Mouse (Mus musculus) cerebellum, adult 11-12 months (tissue): ENCODE data around the gene Ccdc159.

Experiments used
- DNase-seq: peaks from one replicate; pipeline ENCODE4 v3.0.0; 2022

The Ccdc159 gene

GRCm38 (mm10) chr9:21962010-21962409 is 34.7 kb downstream of the Ccdc159 start:
- DNase-seq, result no peak

- DNase-seq, result peak; percentile 77
These were observed 35.3 kb downstream of the Ccdc159 start for GRCm38 (mm10) chr9:21962416-21963059.

DNA sequence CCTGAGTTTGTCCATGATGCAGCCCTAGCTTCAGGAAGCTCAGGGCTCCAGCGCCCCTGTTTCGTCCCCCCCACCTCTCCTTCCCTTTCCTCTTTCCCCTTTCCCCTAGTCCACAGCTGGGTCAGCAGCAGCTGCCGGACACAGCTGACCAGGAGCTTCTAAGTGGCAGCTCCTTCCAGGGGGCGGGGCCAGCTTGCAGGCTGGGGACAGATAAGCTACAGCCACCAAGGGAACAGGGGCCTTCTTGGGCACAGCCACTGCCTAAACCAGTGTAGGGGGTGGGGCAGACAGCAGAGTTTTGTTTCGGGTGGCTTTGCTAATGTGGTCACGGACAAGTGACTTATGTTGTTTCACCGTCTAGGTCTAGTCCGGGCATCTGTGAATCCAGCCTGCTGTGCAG is 36.1 kb downstream of the Ccdc159 start, which contains the start of gene Epor:
TSS of gene Epor (minus strand) at position 90 of the 400 bp plus-strand sequence.
- no peak for DNase-seq

GRCm38 (mm10) chr9:21968883-21969282 is 41.6 kb downstream of the Ccdc159 start:
- no peak for DNase-seq

- no peak for DNase-seq
These were observed 42.0 kb downstream of the Ccdc159 start for GRCm38 (mm10) chr9:21969304-21969703.

DNA sequence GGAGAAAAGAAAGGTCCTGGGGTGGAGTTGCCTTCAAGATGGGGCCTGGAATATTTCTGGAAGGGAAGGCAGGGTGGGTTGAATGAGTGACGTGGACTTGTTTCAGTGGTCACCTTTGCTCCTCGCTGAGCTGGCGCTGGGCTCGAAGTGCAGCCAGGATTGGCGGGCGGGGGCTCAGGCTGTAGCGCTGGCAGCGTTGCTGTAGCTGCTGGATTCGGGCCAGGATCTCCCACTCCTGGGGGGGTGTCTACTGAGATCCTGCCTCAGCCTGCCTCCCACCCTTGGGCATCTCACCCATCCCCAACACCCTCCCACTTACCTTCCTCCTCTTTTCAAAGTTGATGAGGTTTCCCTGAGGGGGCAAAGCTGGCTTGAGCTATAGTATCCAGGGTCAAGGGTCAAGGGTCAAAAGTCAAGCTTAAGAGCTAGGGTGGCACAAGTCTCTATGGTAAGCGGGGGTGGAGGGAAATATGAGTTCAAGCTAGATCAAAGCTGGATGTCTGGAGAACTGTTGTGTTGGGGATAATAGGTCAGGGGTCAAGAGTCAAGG is 49.4 kb downstream of the Ccdc159 start:
- DNase-seq, result no peak

GRCm38 (mm10) chr9:21977331-21977730 is 50.1 kb downstream of the Ccdc159 start:
- no peak for DNase-seq

- DNase-seq, result no peak
These were observed 50.7 kb downstream of the Ccdc159 start for GRCm38 (mm10) chr9:21977972-21978371.

- no peak for DNase-seq
These were observed 51.3 kb downstream of the Ccdc159 start for GRCm38 (mm10) chr9:21978398-21979128.

DNA sequence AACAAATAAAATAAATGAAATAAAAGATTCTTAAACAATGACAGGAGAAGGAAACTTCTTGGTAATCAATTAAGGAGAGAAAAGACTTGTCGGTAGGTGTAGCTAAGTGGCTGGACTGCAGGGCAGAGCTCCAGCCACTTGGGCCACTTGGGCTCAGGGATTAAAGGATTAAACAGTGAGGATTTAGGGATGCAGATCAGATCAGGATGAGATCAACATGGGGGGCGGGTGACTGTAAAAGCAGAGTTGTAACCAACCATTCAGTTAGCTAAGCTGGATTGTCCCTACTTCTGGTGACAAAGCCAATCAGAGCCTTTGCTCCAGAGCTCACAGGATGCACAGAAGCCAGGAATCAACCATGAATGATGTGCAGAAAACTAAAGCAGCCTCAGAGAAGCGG is 56.6 kb downstream of the Ccdc159 start:
- DNase-seq, result no peak
